8 mouse cellular contexts compared by ENCODE assay signal in genomic region chr1:45311388-45311787, GRCm38 (mm10). TPM values are rescaled to one million over a fixed set of nuclear protein-coding genes. Genes with fewer than 3 reads are reported as not detected.
DNase-seq lines count a peak whose midpoint lies in the region; ATAC-seq and TF ChIP-seq lines count a peak whose summit lies in the region.

Col3a1 (plus strand) TSS chr1:45311538.

- no peak for TF ChIP-seq EP300 in liver, postnatal 0 days (IDR thresholded peaks at IDR 0.05; ENCODE audit: low read depth)

- H3K36me3 ChIP-seq in liver, postnatal 0 days (replicated peaks; ENCODE audit: insufficient read depth, low read length), result no peaks in the 10 kb centered on the region

- H3K27ac ChIP-seq in liver, postnatal 0 days (ENCODE audit: low read depth), result 0 out of 2 replicates have a peak within 1 kb of the TSS, but pooled peaks have one; percentile 22

- WGBS in liver, postnatal 0 days (ENCODE audit: insufficient replicate concordance), result 66% methylated on average over 4 of the region's 4 CpGs

- no peak for DNase-seq in thymus, postnatal 0 days (ENCODE audit: low spot score)
- no peak for DNase-seq in thymus, postnatal 14 days
- peak; percentile 80 for DNase-seq in heart, adult 18-20 months
- peak; percentile 9 for DNase-seq in kidney, adult 11 months
- no peak for DNase-seq in liver, postnatal 0 days
- DNase-seq in ovary, postnatal 14 days (ENCODE audit: low spot score), result peak; percentile 55
- DNase-seq in B cell, adult 2 months, result no peak
- DNase-seq in cerebellum, adult 11-12 months, result no peak

- no peaks in the 10 kb centered on the region for H3K27me3 ChIP-seq in liver, postnatal 0 days (ENCODE audit: insufficient read depth, low read length)

- no peak for ATAC-seq in liver, postnatal 0 days

- H3K4me3 ChIP-seq in liver, postnatal 0 days (ENCODE audit: low read depth, low read length), result no peak within 1 kb of the TSS

- no peak within 1 kb of the TSS for H3K9ac ChIP-seq in liver, postnatal 0 days (replicated peaks)

- H3K4me1 ChIP-seq in liver, postnatal 0 days (ENCODE audit: insufficient read depth), result no peaks in the 10 kb centered on the region

- H3K9me3 ChIP-seq in liver, postnatal 0 days (ENCODE audit: low read length), result no peaks in the 10 kb centered on the region

- TF ChIP-seq CTCF in liver, postnatal 0 days (IDR thresholded peaks at IDR 0.05; ENCODE audit: low read depth), result no peak

- no peak within 1 kb of the TSS for H3K4me2 ChIP-seq in liver, postnatal 0 days (ENCODE audit: low read depth, low read length)

RNA-seq across cellular contexts. Expression of gene Col3a1, which starts in this region (rescaled TPM):
- polyA plus RNA-seq in thymus, postnatal 0 days (2015; fragmentation: Nextera tagmentation; extraction: Ambion mirVana), result 166 and 193 TPM in 2 replicates
- 100 to 1,000 TPM in 1 of 2 experiments, 10 to 100 TPM in 1; 97.5 to 107 TPM for total RNA-seq in heart, adult 18-20 months (2021)
- polyA plus RNA-seq in liver, postnatal 0 days (2015; fragmentation: Nextera tagmentation; extraction: Ambion mirVana), result 48.6 and 58.8 TPM in 2 replicates

Comparison
In these comparisons a context has a peak if more than half of its experiments do, and no peak if none do; other contexts are left out.
1. DNase-seq: peak in heart, adult 18-20 months (2 of 2), kidney, adult 11 months (single experiment) and ovary, postnatal 14 days (single experiment); none in thymus, postnatal 0 days (single experiment), thymus, postnatal 14 days (single experiment), liver, postnatal 0 days (single experiment), B cell, adult 2 months (0 of 2) and cerebellum, adult 11-12 months (single experiment).